ENCODE assay signal across 11 mouse cellular contexts in the genomic region with DNA sequence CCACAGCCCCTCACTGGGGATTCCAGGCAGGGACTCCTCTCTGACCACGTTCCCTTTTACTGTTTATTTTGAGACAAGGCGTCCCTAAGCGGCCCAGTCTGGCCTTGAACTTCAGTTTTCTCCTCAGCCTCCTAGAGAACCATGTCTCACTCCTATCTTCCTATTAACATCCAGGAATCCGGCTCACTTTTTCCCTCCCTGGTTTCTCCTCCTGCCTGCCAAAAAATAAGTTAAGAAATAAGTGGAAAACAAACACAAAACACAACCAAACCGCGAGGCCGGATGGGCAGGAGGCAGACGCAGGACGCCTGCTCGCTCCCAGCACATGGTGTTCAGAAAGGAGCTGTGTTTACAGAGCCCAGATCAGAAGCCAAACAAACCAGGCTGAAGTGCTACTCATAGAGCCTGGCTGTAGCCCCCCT. TPM values are rescaled to one million over a fixed set of nuclear protein-coding genes. Genes with fewer than 3 reads are reported as not detected.
A peak's percentile ranks its signal among the peaks of the same experiment; 100 is the strongest.
DNase-seq lines count a peak whose midpoint lies in the region; ATAC-seq lines count a peak whose summit lies in the region.
"Had no signal": no experiment of that assay in that cellular context is flagged by ENCODE, and none has a peak within 500 bp of the region (broad histone marks: within the 10 kb centered on the region; RNA-seq: fewer than 3 reads in every experiment).

No protein-coding gene starts in this region.

- H3K27ac ChIP-seq in hindbrain, embryonic 11.5 days (ENCODE audit: low read depth, low read length): 0 out of 2 replicates have a peak overlapping the region, but pooled peaks have one; percentile 13
- H3K27ac ChIP-seq in hindbrain, embryonic 16.5 days (ENCODE audit: low read depth, low read length): no peak overlapping the region
- H3K27ac ChIP-seq in embryonic facial prominence, embryonic 10.5 days (replicated peaks): peak overlapping the region; percentile 82
- H3K27ac ChIP-seq in intestine, embryonic 14.5 days (ENCODE audit: low read depth): peak overlapping the region; percentile 77

- no peaks in the 10 kb centered on the region for H3K9me3 ChIP-seq in hindbrain, embryonic 11.5 days (ENCODE audit: control insufficient read depth, low read length)
- H3K9me3 ChIP-seq in hindbrain, embryonic 16.5 days (ENCODE audit: control insufficient read depth, low read length): no peaks in the 10 kb centered on the region
- H3K9me3 ChIP-seq in embryonic facial prominence, embryonic 10.5 days: no peaks in the 10 kb centered on the region
- H3K9me3 ChIP-seq in intestine, embryonic 14.5 days (ENCODE audit: control insufficient read depth, low read length): no peaks in the 10 kb centered on the region
- H3K9me3 ChIP-seq: G1E had no signal

- ATAC-seq in hindbrain, embryonic 11.5 days (ENCODE audit: low FRiP score): no peak
- ATAC-seq in hindbrain, embryonic 16.5 days: no peak
- ATAC-seq in intestine, embryonic 14.5 days (replicated peaks; ENCODE audit: low FRiP score, low TSS enrichment, low read depth): no peak
- no peak for ATAC-seq in erythroid progenitor cell, adult 5-6 weeks (replicated peaks; ENCODE audit: low FRiP score, poor library complexity, severe bottlenecking)

- H3K9ac ChIP-seq in hindbrain, embryonic 11.5 days (ENCODE audit: low read depth, low read length): no peak overlapping the region
- no peak overlapping the region for H3K9ac ChIP-seq in hindbrain, embryonic 16.5 days (ENCODE audit: low read depth, low read length)
- H3K9ac ChIP-seq in intestine, embryonic 14.5 days (ENCODE audit: low read length): no peak overlapping the region

- no peak overlapping the region for H3K4me2 ChIP-seq in hindbrain, embryonic 11.5 days (replicated peaks; ENCODE audit: low read depth, low read length)
- no peak overlapping the region for H3K4me2 ChIP-seq in hindbrain, embryonic 16.5 days (ENCODE audit: low read length)
- no peak overlapping the region for H3K4me2 ChIP-seq in intestine, embryonic 14.5 days (ENCODE audit: low read length)

- no peaks in the 10 kb centered on the region for H3K27me3 ChIP-seq in hindbrain, embryonic 11.5 days (ENCODE audit: control insufficient read depth, insufficient read depth, low read length)
- H3K27me3 ChIP-seq in hindbrain, embryonic 16.5 days (replicated peaks; ENCODE audit: control insufficient read depth, insufficient read depth, low read length): no peaks in the 10 kb centered on the region
- no peaks in the 10 kb centered on the region for H3K27me3 ChIP-seq in embryonic facial prominence, embryonic 10.5 days (replicated peaks; ENCODE audit: low read depth, poor library complexity, severe bottlenecking)
- no peaks in the 10 kb centered on the region for H3K27me3 ChIP-seq in intestine, embryonic 14.5 days (replicated peaks; ENCODE audit: control insufficient read depth, insufficient read depth, low read length)

- no peaks in the 10 kb centered on the region for H3K36me3 ChIP-seq in hindbrain, embryonic 11.5 days (ENCODE audit: control insufficient read depth, insufficient read depth, low read length)
- H3K36me3 ChIP-seq in hindbrain, embryonic 16.5 days (ENCODE audit: control insufficient read depth, insufficient read depth, low read length): no peaks in the 10 kb centered on the region
- H3K36me3 ChIP-seq in embryonic facial prominence, embryonic 10.5 days (replicated peaks): no peaks in the 10 kb centered on the region
- no peaks in the 10 kb centered on the region for H3K36me3 ChIP-seq in intestine, embryonic 14.5 days (ENCODE audit: control insufficient read depth, insufficient read depth, low read length)
- H3K36me3 ChIP-seq: G1E had no signal

- peaks cover 7% of the 10 kb centered on the region for H3K4me1 ChIP-seq in hindbrain, embryonic 11.5 days (replicated peaks; ENCODE audit: control insufficient read depth, insufficient read depth, low read length)
- peaks cover under 1% of the 10 kb centered on the region; the same call in 1 of the 2 replicates for H3K4me1 ChIP-seq in hindbrain, embryonic 16.5 days (ENCODE audit: control insufficient read depth, insufficient read depth, low read depth, low read length)
- peaks cover 58% of the 10 kb centered on the region for H3K4me1 ChIP-seq in embryonic facial prominence, embryonic 10.5 days
- peaks cover 43% of the 10 kb centered on the region for H3K4me1 ChIP-seq in intestine, embryonic 14.5 days (replicated peaks; ENCODE audit: control insufficient read depth, insufficient read depth, low read length)

- no peak overlapping the region for H3K4me3 ChIP-seq in hindbrain, embryonic 11.5 days (ENCODE audit: low read depth, low read length)
- no peak overlapping the region for H3K4me3 ChIP-seq in hindbrain, embryonic 16.5 days (ENCODE audit: low read length)
- H3K4me3 ChIP-seq in embryonic facial prominence, embryonic 10.5 days: no peak overlapping the region
- H3K4me3 ChIP-seq in intestine, embryonic 14.5 days (ENCODE audit: low read depth, low read length): no peak overlapping the region

- DNase-seq in hindbrain, embryonic 11.5 days (ENCODE audit: low spot score): no peak
- DNase-seq in embryonic facial prominence, embryonic 10.5 days (ENCODE audit: low spot score): no peak
- DNase-seq in intestine, embryonic 14.5 days (ENCODE audit: low spot score): no peak
- peak; percentile 83 for DNase-seq in lung, postnatal 10 days
- no peak for DNase-seq in frontal cortex, adult 2 months (ENCODE audit: extremely low spot score in 1 of 2, low spot score in 1 of 2)
- no peak for DNase-seq in embryo, embryonic 9.5 days (ENCODE audit: extremely low spot score)
- DNase-seq: cerebellum, adult 18-20 months; right cerebral cortex, postnatal 25 days had no signal

- WGBS in hindbrain, embryonic 11.5 days: 52% methylated on average over 10 of the region's 10 CpGs
- WGBS in hindbrain, embryonic 16.5 days: 65% methylated on average over 10 of the region's 10 CpGs
- 47% methylated on average over 10 of the region's 10 CpGs for WGBS in embryonic facial prominence, embryonic 10.5 days
- WGBS in intestine, embryonic 14.5 days: 23% methylated on average over 10 of the region's 10 CpGs

RNA-seq across cellular contexts. Expression of gene Gadd45b, which starts 32.2 kb away (rescaled TPM):
- polyA plus RNA-seq in hindbrain, embryonic 11.5 days (2014; fragmentation: Nextera tagmentation; extraction: Ambion mirVana): 13.8 and 14.6 TPM in 2 replicates
- 8.0 and 9.0 TPM in 2 replicates for polyA plus RNA-seq in hindbrain, embryonic 16.5 days (2015; fragmentation: Nextera tagmentation; extraction: Ambion mirVana)
- polyA plus RNA-seq in embryonic facial prominence, embryonic 10.5 days (2016; fragmentation: Nextera tagmentation; extraction: Ambion mirVana): 6.5 and 6.8 TPM in 2 replicates
- polyA plus RNA-seq in intestine, embryonic 14.5 days (2014; fragmentation: Nextera tagmentation; extraction: Ambion mirVana): 18.2 and 21.2 TPM in 2 replicates
- 20.7 and 26.0 TPM in 2 replicates for polyA plus RNA-seq in frontal cortex, adult 2 months (2012; rRNA removed)
- total RNA-seq in erythroid progenitor cell, adult 5-6 weeks (2015; ENCODE audit: low replicate concordance): 1.3 and 1.8 TPM in 2 replicates
- total RNA-seq in erythroid progenitor cell, adult 5-6 weeks (2017; ENCODE audit: low replicate concordance): 3.6 and 9.2 TPM in 2 replicates

RNA-seq across cellular contexts. Expression of gene Lmnb2, which starts 44.0 kb away (rescaled TPM):
- 14.6 and 19.0 TPM in 2 replicates for polyA plus RNA-seq in hindbrain, embryonic 11.5 days (2014; fragmentation: Nextera tagmentation; extraction: Ambion mirVana)
- polyA plus RNA-seq in hindbrain, embryonic 16.5 days (2015; fragmentation: Nextera tagmentation; extraction: Ambion mirVana): 36.6 and 41.9 TPM in 2 replicates
- polyA plus RNA-seq in embryonic facial prominence, embryonic 10.5 days (2016; fragmentation: Nextera tagmentation; extraction: Ambion mirVana): 82.7 and 83.1 TPM in 2 replicates
- polyA plus RNA-seq in intestine, embryonic 14.5 days (2014; fragmentation: Nextera tagmentation; extraction: Ambion mirVana): 15.5 and 18.3 TPM in 2 replicates
- 24.3 and 25.9 TPM in 2 replicates for polyA plus RNA-seq in frontal cortex, adult 2 months (2012; rRNA removed)
- 0.36 and 1.3 TPM in 2 replicates for total RNA-seq in erythroid progenitor cell, adult 5-6 weeks (2015; ENCODE audit: low replicate concordance)
- total RNA-seq in erythroid progenitor cell, adult 5-6 weeks (2017; ENCODE audit: low replicate concordance): 7.3 and 9.0 TPM in 2 replicates

RNA-seq across cellular contexts. Expression of gene Gng7, which starts 52.7 kb away (rescaled TPM):
- 6.6 and 7.2 TPM in 2 replicates for polyA plus RNA-seq in hindbrain, embryonic 11.5 days (2014; fragmentation: Nextera tagmentation; extraction: Ambion mirVana)
- 25.4 and 27.0 TPM in 2 replicates for polyA plus RNA-seq in hindbrain, embryonic 16.5 days (2015; fragmentation: Nextera tagmentation; extraction: Ambion mirVana)
- polyA plus RNA-seq in embryonic facial prominence, embryonic 10.5 days (2016; fragmentation: Nextera tagmentation; extraction: Ambion mirVana): 6.5 and 6.7 TPM in 2 replicates
- 4.7 and 4.8 TPM in 2 replicates for polyA plus RNA-seq in intestine, embryonic 14.5 days (2014; fragmentation: Nextera tagmentation; extraction: Ambion mirVana)
- polyA plus RNA-seq in frontal cortex, adult 2 months (2012; rRNA removed): 80.8 and 101 TPM in 2 replicates
- total RNA-seq in erythroid progenitor cell, adult 5-6 weeks (2015; ENCODE audit: low replicate concordance): not detected in 2 replicates
- total RNA-seq in erythroid progenitor cell, adult 5-6 weeks (2017; ENCODE audit: low replicate concordance): 0.38 and 0.90 TPM in 2 replicates
